Mouse (Mus musculus) lung, postnatal 4 days (tissue): ENCODE measurements at regions not wholly inside any gene's neighbourhood (a gene's known extent, or its start where the extent isn't known, plus 50 kb on each side); places are given as distances from the start of the nearest gene placed in this dataset.

Experiments used
- DNase-seq, 2 experiments: peaks; one replicate each; pipeline ENCODE4 v3.0.0; 2021

GRCm38 (mm10) chr4:54045258-54046029 is 219.6 kb downstream of the Tmem38b start:
- DNase-seq, result no peak

- DNase-seq, result no peak
Observed at GRCm38 (mm10) chr4:54064331-54064730, 238.5 kb downstream of the Tmem38b start.

- no peak for DNase-seq
Observed at GRCm38 (mm10) chr4:54071951-54072350, 246.1 kb downstream of the Tmem38b start.

- no peak for DNase-seq
Observed at GRCm38 (mm10) chr4:54072482-54072881, 246.6 kb downstream of the Tmem38b start.

- DNase-seq, result no peak
Observed at GRCm38 (mm10) chr4:54072932-54073331, 247.1 kb downstream of the Tmem38b start.

- no peak for DNase-seq
Observed at GRCm38 (mm10) chr4:54073483-54073882, 247.6 kb downstream of the Tmem38b start.

- no peak for DNase-seq
Observed at GRCm38 (mm10) chr4:54074226-54074625, 248.4 kb downstream of the Tmem38b start.

- no peak for DNase-seq
Observed at GRCm38 (mm10) chr4:54080526-54080925, 254.7 kb downstream of the Tmem38b start.

GRCm38 (mm10) chr4:54081411-54081810 is 255.6 kb downstream of the Tmem38b start:
- no peak for DNase-seq

GRCm38 (mm10) chr4:54084747-54085146 is 258.9 kb downstream of the Tmem38b start:
- no peak for DNase-seq

GRCm38 (mm10) chr4:54094285-54094997 is 268.6 kb downstream of the Tmem38b start:
- no peak for DNase-seq

GRCm38 (mm10) chr4:54095200-54095930 is 269.5 kb downstream of the Tmem38b start:
- no peak for DNase-seq

- no peak for DNase-seq
Observed at GRCm38 (mm10) chr4:54097543-54097942, 271.7 kb downstream of the Tmem38b start.

GRCm38 (mm10) chr4:54100282-54100681 is 274.4 kb downstream of the Tmem38b start:
- no peak for DNase-seq

GRCm38 (mm10) chr4:54106976-54107375 is 281.1 kb downstream of the Tmem38b start:
- no peak for DNase-seq

GRCm38 (mm10) chr4:54116310-54116709 is 290.5 kb downstream of the Tmem38b start:
- DNase-seq, result no peak

GRCm38 (mm10) chr4:54118179-54118846 is 292.5 kb downstream of the Tmem38b start:
- no peak for DNase-seq

GRCm38 (mm10) chr4:54128717-54129698 is 303.2 kb downstream of the Tmem38b start:
- no peak for DNase-seq

- DNase-seq, result no peak
Observed at GRCm38 (mm10) chr4:54156146-54156545, 330.3 kb downstream of the Tmem38b start.

- no peak for DNase-seq
Observed at GRCm38 (mm10) chr4:54161337-54161993, 335.6 kb downstream of the Tmem38b start.

GRCm38 (mm10) chr4:54162308-54162707 is 336.5 kb downstream of the Tmem38b start:
- DNase-seq, result no peak
